Mouse (Mus musculus) G1E (cell line): ENCODE measurements around the gene Oxsr1.

Experiments
- CTCF ChIP-seq: IDR thresholded peaks from 2 replicates; pipeline ENCODE4 v1.5.1; 2012; ENCODE audit warnings: low read depth, low read length, inconsistent platforms, mixed read lengths
- GATA1 ChIP-seq: IDR thresholded peaks from 2 replicates; pipeline ENCODE4 v1.6.1; 2012; ENCODE audit warnings: borderline replicate concordance, low read length, inconsistent platforms, mixed read lengths
- GATA2 ChIP-seq: IDR thresholded peaks from 2 replicates; pipeline ENCODE4 v1.6.1; 2012; ENCODE audit warnings: low read depth, low read length, inconsistent platforms, borderline replicate concordance
- POLR2AphosphoS5 ChIP-seq: IDR thresholded peaks from 2 replicates; pipeline ENCODE4 v1.6.1; 2012; ENCODE audit warnings: low read depth, low read length, inconsistent platforms; ENCODE audit not compliant: insufficient replicate concordance

DNA sequence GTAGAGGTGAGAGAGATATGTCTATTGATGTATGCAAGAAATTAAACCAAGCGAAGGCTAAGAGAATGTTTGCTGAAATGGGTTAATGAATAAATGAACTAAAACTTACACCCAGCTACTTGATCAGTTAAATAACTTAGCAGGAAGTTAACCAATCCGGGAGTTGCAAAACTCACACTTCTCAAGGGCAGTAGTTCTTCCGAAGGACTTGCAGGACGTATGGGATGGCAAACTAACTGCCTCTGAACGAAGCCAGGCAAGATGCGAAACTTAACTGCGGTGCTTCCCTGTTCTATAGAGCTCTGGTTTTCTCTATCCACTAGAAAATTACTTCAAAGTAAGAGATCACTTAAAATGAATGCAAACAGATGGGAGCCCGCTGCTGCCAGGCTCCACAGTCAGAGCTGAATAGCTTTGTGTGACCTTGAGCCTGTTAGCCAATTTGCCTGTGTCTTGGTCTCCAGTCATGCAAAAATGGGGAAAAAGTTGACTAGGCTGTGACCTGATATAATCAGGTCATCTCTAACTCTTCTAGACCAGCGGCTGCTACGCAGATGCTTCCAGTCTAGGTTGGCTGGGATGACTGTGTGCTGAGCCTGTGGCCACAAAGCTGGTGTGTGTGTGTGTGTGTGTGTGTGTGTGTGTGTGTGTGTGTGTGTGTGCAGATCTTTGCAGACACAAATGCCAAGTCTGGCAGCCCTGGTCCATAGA is 122.9 kb downstream of the Oxsr1 start:
- TF ChIP-seq CTCF (no peak), POLR2AphosphoS5 (no peak), GATA1 (no peak), GATA2 (no peak)
